Mouse (Mus musculus) erythroid progenitor cell, adult 5-6 weeks (primary cell): ENCODE data around the gene Pou2f1. TPM values are rescaled to one million over a fixed set of nuclear protein-coding genes. Genes with fewer than 3 reads are reported as not detected.

Source experiments
- ATAC-seq: replicated peaks from 2 replicates; pipeline ENCODE4 v1.8.0; 2016; ENCODE audit warnings: moderate number of reproducible peaks, mild to moderate bottlenecking, moderate TSS enrichment, inconsistent platforms; ENCODE audit not compliant: poor library complexity, low FRiP score, severe bottlenecking
- total RNA-seq, 2 experiments: library from RNA; stranded (forward) in 1 of 2; stranded (reverse) in 1 of 2; fragments of 150-400 nt in 1 of 2; fragments of 186-747, 209-891 nt in 1 of 2; gene quantifications; 2 replicates each; pipeline versions ENCODE4 v1.2.3 to v1.2.4; 2015 to 2017; ENCODE audit warnings: low replicate concordance in 2 of 2

The Pou2f1 gene
- total RNA-seq, 2 experiments from 2014 or later = 26.4 to 54.1 TPM

DNA sequence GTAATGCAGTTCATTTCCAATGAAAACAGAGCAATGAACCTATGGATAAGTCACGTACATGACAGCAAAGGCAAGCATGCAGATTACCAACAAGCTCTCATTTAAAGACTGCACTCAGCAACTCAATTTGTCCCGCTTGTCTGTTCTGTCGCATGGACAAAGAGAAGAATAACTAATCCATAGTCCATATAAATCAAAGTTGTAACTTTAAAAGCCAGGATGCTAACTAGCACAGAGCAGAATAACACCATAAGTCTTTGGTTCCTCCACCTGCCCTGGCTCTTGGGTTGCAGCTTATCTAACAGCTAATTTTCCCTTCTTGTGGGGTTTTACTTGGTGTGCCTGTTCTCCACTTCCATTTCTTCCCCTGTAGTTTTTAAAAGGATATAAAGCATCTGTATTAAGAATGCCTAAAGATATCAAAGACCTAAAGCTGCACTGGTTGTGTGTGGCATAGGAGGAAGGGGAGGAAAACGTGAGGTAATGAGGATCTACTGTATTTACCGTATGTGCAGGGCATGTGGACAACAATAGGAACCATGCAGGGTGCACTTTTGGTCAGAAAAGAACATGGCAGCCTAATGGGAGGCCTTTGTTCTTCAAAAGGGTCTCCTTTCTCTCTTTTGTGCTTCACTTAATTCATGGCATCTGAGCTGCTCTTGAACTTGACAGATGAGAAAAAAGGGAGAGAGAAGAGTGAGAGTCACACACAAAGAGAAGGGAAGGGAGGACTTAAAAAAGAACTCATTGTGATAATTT is 36.1 kb downstream of the Pou2f1 start:
- ATAC-seq = no peak

DNA sequence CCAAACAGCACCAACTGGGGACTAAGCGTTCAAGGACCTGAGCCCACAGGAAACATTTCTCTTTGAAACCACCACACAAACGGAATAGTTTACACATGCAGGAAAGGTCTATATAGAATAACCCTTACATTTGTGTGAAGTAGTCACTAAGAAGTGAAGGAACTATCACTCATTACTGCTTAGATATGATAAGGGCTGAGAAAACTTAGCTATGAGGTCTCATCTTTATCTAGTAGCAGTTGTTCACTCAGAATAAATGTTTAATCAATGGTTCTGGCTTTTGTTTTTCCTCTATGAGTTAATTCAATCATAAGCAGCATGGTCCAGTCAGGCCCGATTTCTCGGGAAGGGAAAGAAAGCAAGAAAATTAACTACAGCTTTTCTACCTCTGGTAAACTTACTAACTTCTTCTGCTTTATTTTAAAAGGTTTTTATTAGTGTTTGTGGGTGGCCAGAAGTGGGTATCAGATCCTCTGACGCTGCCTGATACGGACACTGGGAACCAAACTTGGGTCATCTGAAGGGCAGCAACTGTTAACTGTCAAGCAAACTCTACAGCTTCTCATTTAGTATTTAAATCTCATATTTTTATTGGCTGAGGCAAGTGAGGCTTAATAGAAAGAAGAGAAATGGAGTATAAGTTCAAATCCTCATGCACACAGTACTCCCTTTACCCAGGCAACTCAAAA is 40.7 kb downstream of the Pou2f1 start:
- 0 out of 2 replicates have a peak, but pooled peaks have one; percentile 34 for ATAC-seq

DNA sequence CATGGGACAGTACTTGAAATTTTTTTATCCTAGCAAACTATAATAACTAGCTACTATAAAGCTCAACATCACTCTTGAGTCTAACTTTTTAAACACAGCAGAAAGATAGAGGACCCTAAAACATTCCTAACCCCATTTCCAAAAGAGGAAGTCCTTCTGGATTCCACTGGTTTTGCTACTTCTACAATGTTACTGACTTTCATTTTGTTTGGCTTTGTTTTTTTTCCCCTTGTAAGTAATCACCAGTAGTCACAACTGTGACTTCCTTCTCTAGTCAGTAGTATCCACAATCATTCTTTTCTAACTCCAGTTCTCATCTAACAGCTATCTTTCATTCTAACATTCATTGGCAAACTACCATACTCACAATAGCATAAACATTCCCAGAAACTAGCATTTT is 44.3 kb downstream of the Pou2f1 start:
- no peak for ATAC-seq

DNA sequence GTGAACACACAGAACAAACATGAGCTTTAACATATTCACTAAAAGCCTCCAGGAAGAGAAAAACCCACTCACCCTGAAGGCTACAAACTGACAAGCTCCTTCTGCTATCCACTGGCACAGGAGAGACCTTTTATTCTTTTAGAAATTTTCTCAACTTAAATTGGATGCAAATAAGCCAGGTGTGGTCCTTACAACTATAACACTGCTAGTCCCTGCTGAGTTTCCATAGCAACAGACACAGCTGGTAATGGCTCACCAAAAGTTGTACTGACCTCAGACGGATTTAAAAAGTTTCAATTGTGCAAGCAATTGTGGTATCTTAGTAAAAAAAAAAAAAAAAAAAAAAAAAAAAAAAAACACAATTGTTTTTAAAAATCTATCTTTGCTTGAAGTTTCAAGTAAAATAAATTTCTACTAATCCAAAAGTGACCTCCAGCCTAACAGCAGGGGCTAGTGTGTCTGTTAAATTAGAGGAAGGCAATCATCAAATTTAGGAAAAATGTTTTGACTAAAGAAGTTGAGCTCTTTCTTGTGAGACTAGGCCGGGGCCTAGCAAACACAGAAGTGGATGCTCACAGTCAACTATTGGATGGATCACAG is 54.2 kb downstream of the Pou2f1 start:
- no peak for ATAC-seq

DNA sequence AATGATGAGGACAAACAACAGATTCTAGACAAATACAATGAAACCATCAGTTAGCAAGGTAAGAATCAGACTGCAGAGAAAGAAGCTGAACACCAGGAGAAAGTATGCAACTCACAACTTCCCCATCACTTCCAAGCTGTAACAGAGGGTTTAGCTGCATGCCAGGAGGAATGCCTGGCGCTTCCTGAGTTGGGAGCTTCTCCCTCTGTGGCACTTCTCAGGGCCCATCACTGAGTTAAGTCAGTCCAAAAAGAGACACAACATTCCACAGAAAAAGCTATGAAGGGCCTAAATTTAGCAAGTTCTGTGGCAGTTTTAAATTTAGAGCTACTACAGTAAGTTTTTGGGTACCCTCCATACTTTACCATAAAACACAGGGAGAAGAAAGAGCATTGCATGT is 59.2 kb downstream of the Pou2f1 start:
- no peak for ATAC-seq

DNA sequence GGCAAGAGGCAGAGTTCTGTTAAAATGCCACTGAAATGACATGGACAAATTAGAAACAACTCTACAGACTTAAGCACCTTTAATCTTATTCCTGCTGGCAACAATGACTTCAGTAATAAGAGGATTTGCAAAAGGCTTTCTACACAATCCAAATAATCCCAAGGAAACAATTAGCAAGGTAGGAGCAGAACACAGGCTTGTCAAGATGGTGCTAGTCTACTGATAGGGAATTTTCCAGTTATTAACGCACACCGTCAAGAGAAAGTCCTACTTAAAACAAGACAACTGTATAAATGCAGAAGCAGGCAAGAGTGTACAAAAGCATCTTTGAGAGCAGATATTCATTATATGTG is 67.0 kb downstream of the Pou2f1 start:
- no peak for ATAC-seq

DNA sequence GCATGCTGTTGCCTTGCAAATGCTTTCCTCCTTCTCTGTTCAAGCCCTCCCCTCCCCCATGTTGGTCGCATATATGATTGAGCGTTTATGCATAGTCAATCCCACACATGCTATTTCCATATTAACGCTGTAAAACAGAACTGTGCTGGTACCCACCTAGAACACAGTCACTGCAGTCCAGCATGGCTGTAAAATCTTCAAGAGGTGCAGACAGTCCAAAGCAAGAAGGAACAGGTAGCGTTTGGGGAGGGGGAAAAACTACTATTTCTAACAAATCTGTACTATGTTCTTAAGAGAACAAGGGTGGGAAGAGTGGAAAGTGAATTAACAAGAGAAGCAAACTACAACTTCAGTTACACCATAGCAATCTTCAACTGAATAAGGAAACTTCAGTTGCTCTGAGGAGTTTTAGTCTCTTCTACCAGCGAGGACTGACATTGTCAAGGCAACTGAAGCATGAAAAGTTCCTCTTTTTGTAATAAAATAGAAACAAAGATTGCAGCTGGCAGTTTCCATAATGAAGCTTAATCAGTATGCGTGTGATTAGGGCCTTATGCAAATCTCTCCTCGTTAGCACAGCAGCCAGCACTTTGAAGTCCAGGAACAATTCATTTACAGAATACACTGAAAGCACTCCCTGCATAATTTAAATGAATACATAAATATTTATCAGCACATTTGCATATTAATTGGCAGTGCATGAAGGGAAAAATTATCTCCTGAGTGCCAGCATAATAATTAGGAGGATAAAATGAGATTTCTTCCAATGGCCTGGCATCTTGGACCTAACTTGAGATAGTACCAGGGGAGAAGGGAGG is 67.6 kb downstream of the Pou2f1 start:
- no peak for ATAC-seq

DNA sequence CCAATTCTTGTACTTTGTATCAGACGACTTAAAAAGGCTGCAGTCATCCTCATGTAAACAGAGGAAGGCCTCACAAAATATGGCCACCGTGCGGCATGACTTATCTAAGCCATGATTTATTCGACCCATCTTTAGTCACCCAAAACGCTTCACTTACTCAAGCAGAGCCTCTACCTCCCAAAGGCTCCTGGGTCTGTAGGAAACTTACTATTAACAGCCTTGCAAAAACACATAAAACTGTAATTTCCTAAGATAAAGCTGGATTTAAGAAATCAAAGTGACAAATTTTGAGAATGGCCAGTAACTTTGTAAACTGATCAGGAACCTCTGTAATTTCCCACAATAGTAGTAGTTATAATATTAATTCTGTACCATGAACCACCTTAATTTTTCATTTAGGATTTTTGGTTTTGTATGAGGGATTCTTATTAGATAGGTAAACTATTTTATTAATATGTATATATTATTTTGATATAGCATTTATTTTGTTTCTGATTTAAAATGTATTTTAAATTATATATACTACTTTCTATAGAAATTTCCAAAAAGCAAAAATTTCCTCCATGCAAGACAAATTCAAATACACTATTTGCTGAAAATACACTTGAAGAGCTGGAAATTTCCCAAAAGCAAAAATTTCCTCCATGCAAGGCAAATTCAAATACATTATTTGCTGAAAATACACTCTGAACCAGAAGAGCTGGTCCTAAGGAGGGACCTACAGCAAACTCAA is 68.4 kb downstream of the Pou2f1 start:
- no peak for ATAC-seq

DNA sequence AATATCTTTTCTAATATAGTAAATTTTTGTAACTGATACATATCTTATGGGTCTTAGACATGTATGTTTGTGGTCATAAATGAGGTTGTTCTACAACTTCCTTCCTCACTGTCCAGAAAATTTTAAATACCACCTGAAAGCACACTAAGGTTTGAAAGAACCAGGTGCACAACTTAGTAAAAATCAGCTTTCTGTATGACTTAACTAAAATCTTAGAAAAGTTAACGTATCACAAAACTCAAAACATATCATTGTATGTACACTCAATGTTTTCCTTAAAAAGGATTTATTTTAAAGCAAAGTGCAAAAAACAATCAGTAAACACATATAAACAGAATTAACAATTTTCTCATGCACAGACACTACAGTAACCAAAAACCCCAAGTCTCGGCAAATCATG is 69.6 kb downstream of the Pou2f1 start:
- ATAC-seq = no peak

DNA sequence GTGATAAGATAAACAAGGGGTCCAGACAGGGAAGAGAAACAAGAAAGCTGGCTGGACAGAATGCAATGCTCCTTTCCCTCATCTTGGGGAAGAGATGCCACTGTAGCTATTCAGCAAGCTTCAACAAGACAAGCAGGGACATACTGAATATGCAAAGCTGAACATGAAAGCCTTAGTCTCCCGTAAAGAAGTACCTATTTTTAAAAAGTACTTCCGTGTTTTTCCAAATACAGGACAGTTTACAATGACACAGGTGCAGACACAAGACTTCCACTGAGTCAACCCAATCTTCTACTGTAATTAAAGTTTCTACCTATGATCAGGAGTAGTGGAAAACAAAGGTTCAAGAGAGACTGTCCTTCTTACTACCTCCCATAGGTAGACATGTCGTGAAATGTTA is 72.0 kb downstream of the Pou2f1 start:
- ATAC-seq = no peak

DNA sequence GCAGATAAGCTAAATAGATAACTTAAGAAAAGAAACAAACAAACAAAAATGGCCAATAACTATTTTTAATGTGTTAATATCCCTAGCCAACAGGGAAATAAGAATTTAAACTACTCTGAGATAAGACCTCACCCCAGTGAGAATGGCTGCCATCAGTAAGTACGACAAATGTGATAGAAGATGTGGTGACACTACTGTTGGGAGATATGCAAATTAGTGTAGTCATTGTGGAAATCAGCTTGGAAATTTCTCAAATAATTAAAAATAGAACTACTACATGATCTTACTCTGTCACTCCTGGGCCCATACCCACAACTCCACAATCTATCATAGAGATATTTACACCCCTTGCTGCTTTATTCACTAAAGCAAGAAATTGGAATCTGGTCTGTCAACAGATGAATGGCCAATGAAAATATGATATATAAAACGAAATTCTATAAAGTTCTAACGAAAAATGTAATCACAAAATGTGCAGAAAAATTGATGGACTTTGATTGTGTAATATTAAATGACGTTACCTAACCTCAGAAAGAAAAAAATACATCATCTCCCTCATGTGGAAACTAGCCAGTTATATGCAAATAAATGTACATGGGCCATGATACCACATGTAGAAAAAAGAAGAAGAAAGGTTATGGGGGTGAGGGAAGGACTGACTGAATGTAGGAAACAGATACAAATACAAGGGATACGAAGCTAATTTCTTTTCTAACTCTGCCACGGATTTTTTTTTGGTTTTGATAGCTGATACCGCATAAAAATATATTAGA is 74.8 kb downstream of the Pou2f1 start:
- ATAC-seq = no peak

DNA sequence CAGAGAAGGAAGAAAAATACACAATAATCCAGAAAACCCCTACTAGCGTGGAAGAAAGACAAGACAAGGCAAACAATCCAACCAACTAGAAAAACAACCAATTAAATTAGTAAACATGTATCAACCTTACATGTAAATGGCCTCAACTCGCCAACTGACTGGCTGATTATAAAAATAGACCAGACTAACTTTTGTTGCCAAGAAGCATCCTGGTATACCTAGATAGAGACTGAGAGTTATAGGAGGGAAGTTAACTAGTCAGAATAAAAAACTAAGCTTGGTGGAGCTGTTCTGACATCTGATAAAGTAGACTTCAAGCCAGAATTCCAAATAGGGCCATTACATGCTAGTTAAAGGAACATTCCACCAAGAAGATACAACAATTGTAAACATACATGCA is 77.3 kb downstream of the Pou2f1 start:
- no peak for ATAC-seq

DNA sequence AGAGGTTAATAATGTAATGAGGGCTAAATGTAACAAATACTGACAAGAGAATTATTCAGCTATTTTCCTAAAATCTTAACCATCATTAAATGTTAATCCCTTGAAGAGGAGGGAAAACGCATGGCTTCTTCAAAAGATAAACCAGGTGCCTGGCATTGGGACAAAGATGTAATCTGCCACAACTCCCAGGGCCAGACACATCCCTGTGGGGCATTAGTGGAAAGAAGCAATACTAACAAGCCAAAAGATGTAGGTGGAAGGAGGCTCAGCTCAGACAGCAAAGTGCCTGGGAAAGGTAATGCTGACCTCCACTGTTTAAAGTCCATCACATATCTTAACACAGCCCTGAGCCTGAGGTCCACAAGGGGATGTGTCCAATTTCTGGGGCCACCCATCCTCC is 80.0 kb downstream of the Pou2f1 start:
- no peak for ATAC-seq

DNA sequence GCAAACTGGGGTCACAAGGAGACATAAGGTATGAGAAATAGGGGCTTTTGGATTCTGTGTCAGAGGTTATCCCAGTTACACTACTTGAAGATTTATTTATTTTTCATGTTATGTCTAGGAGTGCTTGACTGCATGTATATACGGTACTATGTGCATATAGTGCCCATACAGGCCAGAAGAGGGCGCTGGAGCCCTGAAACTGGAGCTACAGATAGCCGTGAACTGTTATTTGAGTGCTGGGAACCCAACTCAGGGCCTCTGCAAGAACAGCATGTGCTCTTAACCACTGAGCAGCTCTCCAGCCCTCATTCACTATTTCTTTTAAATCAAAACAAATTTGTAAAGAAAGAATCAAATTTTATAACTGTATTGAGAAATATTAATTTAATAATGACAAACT is 81.5 kb downstream of the Pou2f1 start:
- no peak for ATAC-seq

DNA sequence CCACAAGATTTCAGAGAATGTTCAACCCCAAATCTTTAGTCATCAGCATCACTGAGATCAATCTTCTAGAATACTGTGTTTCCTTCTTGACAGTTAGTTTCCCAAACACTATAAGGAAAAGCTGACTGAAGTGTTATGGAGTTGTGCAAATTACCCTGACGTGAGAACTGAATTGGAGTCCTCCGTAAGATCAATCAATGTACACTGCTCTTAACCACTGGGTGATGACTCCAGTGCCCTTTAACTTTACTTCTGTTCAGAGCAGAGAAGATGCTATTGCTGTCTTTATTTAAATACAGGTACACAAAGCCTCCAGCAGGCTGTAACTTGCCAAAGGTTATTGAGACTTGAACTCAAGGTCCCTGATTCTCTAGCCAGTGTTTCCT is 88.1 kb downstream of the Pou2f1 start:
- no peak for ATAC-seq

DNA sequence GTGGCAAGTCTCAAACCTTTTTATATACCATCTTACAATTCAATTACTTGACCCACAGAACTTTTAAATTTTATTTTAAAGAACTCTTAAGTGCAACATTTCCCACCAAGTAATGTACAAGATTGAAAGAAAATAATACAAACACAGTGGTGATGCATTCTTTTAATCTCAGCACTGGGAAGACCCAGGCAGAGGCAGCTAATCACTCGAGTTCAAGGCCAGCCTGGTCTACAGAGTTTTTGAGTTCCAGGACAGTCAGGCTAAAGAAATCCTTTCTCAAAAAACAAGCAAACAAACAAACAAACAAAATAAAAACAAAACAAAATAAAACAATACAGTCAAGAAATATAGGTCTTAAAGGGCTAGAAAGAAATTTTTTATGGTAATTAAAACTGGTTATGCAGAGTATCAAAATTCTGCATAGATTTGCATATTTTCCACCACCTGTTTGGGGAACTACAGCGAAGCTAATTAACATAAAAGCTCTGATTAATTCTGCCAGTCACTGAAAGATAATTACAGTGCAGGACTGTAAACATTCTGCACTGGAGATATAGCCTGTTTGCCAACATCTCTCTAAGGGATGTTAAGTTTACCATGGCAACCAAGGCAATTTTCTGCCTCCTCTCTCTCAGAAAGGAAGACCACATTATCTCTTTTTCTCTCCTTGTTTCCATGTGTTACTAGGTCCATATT is 88.6 kb downstream of the Pou2f1 start:
- no peak for ATAC-seq

DNA sequence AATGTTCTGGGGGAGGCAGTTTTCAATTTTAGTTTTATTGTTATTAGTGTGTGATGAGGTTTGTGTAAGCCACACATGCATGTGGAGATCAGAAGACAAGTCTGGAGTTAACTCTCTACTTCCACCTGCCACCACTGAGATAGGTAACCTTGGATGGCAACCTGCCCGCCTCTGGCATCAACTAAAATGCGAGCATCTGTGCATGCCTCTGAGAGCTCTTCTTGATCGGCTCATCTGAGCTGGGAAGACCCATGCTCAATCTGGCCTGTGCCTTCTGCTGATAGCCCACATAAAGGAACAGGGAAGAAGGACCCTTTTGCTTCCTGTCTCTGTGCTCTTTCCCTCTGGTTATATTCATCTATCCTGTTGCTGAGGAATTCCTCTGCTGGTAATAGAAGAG is 93.0 kb downstream of the Pou2f1 start:
- no peak for ATAC-seq

DNA sequence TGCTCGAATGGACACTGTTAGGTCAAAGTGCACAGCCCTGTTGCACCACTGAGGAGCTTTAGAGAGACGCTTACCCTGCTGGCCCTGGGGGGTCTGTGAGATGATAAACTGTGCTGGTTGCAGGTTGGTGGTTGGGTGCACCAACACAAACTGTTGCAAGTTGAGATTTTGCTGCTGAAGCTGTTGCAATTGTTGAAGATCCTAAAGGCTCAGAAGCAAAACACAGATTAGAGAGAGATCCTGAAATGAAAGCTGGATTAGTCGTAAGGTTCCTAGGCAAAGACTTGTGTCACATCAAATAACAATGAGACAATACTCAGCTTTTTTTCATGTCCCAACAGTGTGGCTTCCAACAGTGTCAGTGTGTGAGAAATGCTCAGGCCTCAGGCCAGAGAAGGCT is 93.7 kb downstream of the Pou2f1 start:
- ATAC-seq = no peak

DNA sequence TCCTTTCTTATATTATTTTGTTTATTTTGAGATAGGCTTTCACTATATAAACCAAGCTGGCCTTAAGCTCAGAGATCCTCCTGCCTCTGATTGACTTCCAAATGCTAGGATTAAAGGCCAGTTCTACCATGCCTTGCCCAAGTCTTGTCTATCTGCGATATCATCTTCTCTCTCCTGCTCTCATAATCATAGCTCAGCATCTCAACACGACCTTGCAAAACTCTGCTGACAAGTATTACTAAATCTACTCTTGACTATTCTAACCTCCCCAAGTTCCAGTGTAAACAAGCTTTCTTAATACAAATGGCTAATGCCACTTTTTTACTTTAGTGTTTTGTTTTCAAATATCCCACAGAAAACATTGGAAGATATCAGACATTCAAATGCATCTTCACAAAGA is 94.3 kb downstream of the Pou2f1 start:
- ATAC-seq = no peak
